ENCODE assay signal across 24 mouse cellular contexts in genomic region chr9:105579601-105580000, GRCm38 (mm10).
"Had no signal": no experiment of that assay in that cellular context is flagged by ENCODE, and none has a peak within 500 bp of the region (broad histone marks: within the 10 kb centered on the region; RNA-seq: fewer than 3 reads in every experiment).

No protein-coding gene starts in this region.

- H3K27ac ChIP-seq: embryonic facial prominence, embryonic 10.5 days; embryonic facial prominence, embryonic 12.5 days; embryonic facial prominence, embryonic 13.5 days; embryonic facial prominence, embryonic 15.5 days; forebrain, embryonic 12.5 days; forebrain, embryonic 13.5 days; forebrain, embryonic 15.5 days; gastrocnemius, adult 2 months; heart, adult 2 months had no signal

- H3K27me3 ChIP-seq: embryonic facial prominence, embryonic 12.5 days; embryonic facial prominence, embryonic 13.5 days; embryonic facial prominence, embryonic 15.5 days; forebrain, embryonic 12.5 days; forebrain, embryonic 13.5 days; forebrain, embryonic 15.5 days had no signal

- H3K4me3 ChIP-seq: embryonic facial prominence, embryonic 10.5 days; embryonic facial prominence, embryonic 12.5 days; embryonic facial prominence, embryonic 13.5 days; embryonic facial prominence, embryonic 15.5 days; erythroblast, embryonic 14.5 days; forebrain, embryonic 12.5 days; forebrain, embryonic 13.5 days; forebrain, embryonic 15.5 days; gastrocnemius, adult 2 months; heart, adult 2 months had no signal

- H3K36me3 ChIP-seq: embryonic facial prominence, embryonic 10.5 days; embryonic facial prominence, embryonic 12.5 days; embryonic facial prominence, embryonic 13.5 days; embryonic facial prominence, embryonic 15.5 days; forebrain, embryonic 12.5 days; forebrain, embryonic 15.5 days had no signal

- H3K4me1 ChIP-seq: embryonic facial prominence, embryonic 10.5 days; embryonic facial prominence, embryonic 12.5 days; embryonic facial prominence, embryonic 13.5 days; embryonic facial prominence, embryonic 15.5 days; forebrain, embryonic 12.5 days; forebrain, embryonic 13.5 days; forebrain, embryonic 15.5 days had no signal

- DNase-seq: cerebellum, adult 8-10 months; cerebellum, adult 9-10 months; cerebellum, adult 9-11 months; cerebellum, postnatal 10 days; cerebellum, postnatal 14 days; cerebellum, postnatal 25 days; cerebellum, postnatal 36 days; embryo, embryonic 11 days; forebrain, postnatal 0 days; gastrocnemius, adult 2 months; gastrocnemius, postnatal 10 days; gastrocnemius, postnatal 14 days; gastrocnemius, postnatal 25 days; gastrocnemius, postnatal 36 days; heart, adult 18-20 months; heart, adult 2 months had no signal

- H3K9me3 ChIP-seq: embryonic facial prominence, embryonic 10.5 days; embryonic facial prominence, embryonic 12.5 days; embryonic facial prominence, embryonic 13.5 days; embryonic facial prominence, embryonic 15.5 days; forebrain, embryonic 12.5 days; forebrain, embryonic 13.5 days; forebrain, embryonic 15.5 days had no signal
